Mouse (Mus musculus) forebrain, embryonic 12.5 days (tissue): ENCODE results near the gene Rap1gap. TPM values are rescaled to one million over a fixed set of nuclear protein-coding genes. Genes with fewer than 3 reads are reported as not detected.

Experiments
- polyA plus RNA-seq: library from polyadenylated mRNA; unstranded; fragments of >200 nt; fragmentation: Nextera tagmentation; extraction: Ambion mirVana; gene quantifications from 2 replicates; pipeline ENCODE4 v1.2.1, GENCODE M21; 2016

The Rap1gap gene
- polyA plus RNA-seq, 1 experiment from 2014 or later: 7.3 TPM

Other genes with a start within 250 kb of the Rap1gap start
- gene Cela3b, start 234.2 kb upstream of the Rap1gap start, polyA plus RNA-seq: not detected in 2 replicates
- not detected in 2 replicates for gene 1700013G24Rik, start 211.4 kb upstream of the Rap1gap start, polyA plus RNA-seq
- gene Hspg2, start 196.0 kb upstream of the Rap1gap start, polyA plus RNA-seq: 8.0 and 8.9 TPM in 2 replicates
- not detected in 2 replicates for gene Ldlrad2, start 90.2 kb upstream of the Rap1gap start, polyA plus RNA-seq
- gene Usp48, start 71.0 kb upstream of the Rap1gap start, polyA plus RNA-seq: 85.1 and 87.1 TPM in 2 replicates
- 13.1 and 15.5 TPM in 2 replicates for gene Alpl, start 131.7 kb downstream of the Rap1gap start, polyA plus RNA-seq
- gene Ece1, start 197.5 kb downstream of the Rap1gap start, polyA plus RNA-seq: 18.3 and 23.4 TPM in 2 replicates